Mouse (Mus musculus) right cerebral cortex, postnatal 14 days (tissue): Measurements from ENCODE around the gene Mmachc.
A peak's percentile ranks its signal among the peaks of the same experiment; 100 is the strongest.
"Not testable (repeated sequence)": the region's sequence is repeated elsewhere in the genome, so short reads cannot be mapped to it uniquely, and the experiment has no call there.

Experiments
- DNase-seq: peaks from one replicate; pipeline ENCODE4 v3.0.0; 2022

The Mmachc gene

GRCm38 (mm10) chr4:116689309-116689876 lies 18.8 kb downstream of the Mmachc start:
- DNase-seq, result no peak

GRCm38 (mm10) chr4:116687041-116687440 lies 21.2 kb downstream of the Mmachc start:
- no peak for DNase-seq

- peak; percentile 91 for DNase-seq
Observed at GRCm38 (mm10) chr4:116685402-116686061, 22.7 kb downstream of the Mmachc start, which contains the start of gene Prdx1. Gene Prdx1, plus strand, starts transcription at chr4:116685544.

GRCm38 (mm10) chr4:116684665-116685064 lies 23.5 kb downstream of the Mmachc start:
- DNase-seq, result no peak

GRCm38 (mm10) chr4:116683957-116684356 lies 24.2 kb downstream of the Mmachc start:
- DNase-seq, result no peak

- not testable (repeated sequence) for DNase-seq
Observed at GRCm38 (mm10) chr4:116680521-116680920, 27.7 kb downstream of the Mmachc start.

DNA sequence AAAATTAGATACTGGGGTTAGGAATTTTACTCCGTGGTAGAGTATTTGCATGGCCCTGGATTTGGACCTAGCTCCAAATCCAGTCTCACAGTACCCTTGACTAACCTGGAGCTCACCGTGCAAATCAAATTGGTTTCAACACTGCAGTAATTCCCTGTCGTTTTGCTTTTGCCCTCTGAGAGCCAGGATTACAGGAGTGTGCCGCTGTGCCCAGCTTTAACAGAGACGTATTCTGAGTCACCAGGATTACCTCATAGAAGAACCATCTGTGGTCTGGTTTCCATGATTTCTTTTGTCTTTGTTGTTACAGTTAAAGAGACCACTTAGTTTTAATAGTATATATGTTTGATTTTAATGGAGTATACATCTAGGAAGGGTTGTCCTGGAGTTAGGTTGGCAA lies 29.1 kb downstream of the Mmachc start:
- DNase-seq, result no peak

DNA sequence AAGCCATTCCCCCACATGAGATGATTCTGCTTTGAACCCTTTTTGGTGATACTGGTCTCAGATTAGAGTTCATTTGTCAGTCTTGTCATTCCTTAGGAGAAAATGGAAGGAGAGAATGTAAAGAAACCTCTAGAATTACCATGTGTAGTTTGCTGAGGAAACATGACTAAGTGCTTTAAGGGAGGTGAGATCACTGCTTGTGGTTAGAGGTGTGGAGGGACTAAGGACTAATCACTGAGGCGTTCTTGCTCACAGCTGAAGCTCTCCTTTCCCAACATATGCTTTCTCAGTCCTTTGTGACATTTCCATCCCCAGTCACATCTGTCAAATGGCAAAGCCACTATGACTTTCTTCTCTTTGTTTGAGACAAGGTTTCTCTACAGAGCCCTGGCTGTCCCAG lies 30.4 kb downstream of the Mmachc start:
- no peak for DNase-seq

DNA sequence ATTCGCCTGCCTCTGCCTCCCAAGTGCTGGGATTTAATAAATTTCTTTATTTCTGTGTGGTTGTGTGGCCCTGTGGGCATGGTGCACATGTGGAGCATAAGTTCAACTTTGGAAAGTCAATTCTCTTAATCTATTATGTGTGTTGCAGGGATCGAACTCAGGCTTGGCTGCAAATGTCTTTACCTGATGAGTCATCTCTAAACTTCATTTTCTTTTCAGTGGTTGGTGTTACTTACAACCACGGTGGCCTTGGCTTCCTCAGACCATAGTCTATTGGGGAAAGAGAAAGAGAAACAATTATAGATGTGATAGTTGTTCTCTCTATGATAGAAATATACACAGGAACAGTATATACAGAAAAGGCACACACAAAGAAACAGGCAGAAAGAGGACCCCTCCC lies 32.2 kb downstream of the Mmachc start:
- no peak for DNase-seq

DNA sequence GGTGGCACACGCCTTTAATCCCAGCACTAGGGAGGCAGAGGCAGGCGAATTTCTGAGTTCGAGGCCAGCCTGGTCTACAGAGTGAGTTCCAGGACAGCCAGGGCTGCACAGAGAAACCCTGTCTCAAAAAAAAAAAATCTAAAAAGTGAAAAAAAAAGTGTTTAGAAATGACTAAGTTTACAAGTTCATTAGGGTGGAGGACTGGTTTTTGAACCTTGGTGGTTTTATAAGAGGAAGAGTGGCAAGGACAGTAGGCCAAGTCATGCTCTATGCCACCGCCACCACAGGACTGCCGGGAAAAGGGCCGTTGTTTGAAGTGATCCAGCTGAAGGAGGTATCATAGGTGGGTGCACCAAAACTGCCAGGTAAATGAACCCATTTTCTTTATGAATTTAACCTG lies 33.4 kb downstream of the Mmachc start:
- DNase-seq, result not testable (repeated sequence)

- DNase-seq, result no peak
Observed at GRCm38 (mm10) chr4:116672785-116673184, 35.4 kb downstream of the Mmachc start.

DNA sequence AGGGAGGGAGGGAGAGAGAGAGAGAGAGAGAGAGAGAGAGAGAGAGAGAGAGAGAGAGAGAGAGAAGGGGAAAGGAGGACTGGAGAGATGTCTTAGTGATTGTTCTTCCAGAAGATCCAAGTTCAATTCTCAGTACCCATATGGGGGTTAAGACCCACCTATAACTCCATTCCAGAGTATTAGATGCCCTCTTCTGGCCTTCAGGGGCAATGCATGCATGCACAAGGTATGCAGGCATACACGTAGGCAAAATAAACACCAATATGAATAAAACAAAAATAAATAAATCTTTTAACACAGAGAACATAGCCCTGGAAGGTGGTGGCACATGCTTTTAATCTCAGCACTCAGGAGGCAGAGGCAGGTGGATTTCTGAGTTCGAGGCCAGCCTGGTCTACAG lies 38.9 kb downstream of the Mmachc start:
- no peak for DNase-seq

GRCm38 (mm10) chr4:116668145-116668544 lies 40.1 kb downstream of the Mmachc start:
- no peak for DNase-seq

- DNase-seq, result no peak
Observed at GRCm38 (mm10) chr4:116666625-116667024, 41.6 kb downstream of the Mmachc start.

DNA sequence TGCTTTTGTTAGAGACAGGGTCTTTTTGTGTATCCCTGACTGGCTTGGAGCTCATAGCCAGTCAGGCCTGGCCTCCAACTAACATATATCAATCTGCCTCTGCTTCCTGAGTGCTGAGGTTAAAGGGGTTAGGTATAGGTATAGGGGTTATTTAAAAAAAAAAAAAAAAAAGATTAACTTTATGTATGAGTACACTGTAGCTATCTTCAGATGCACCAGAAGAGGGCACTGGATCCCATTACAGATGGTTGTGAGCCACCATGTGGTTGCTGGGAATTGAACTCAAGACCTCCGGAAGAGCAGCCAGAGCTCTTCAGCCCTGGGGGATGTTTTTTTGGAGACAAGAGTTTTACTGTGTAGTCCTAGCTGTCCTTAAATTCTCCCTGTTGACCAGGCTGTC lies 46.2 kb downstream of the Mmachc start:
- DNase-seq, result no peak

DNA sequence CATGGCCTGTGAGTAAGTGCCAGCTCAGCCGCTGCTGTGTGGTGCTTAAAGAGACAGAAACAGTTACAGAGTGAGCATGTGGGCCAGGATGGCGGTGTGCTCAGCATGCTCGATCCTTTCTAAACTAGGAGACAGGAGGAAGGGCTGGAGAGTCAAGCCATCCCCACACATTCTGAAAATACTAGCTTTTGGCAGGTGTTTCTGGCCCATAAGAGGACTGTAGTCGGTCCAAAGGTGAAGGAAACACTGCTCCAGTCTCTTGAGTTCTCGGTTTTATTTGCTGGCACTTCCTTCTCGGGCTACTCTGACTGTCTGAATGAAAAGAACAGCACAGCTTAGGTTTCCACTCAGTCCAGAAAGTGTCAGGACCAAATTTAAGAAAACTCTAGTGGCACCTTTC lies 47.4 kb downstream of the Mmachc start:
- DNase-seq, result no peak

DNA sequence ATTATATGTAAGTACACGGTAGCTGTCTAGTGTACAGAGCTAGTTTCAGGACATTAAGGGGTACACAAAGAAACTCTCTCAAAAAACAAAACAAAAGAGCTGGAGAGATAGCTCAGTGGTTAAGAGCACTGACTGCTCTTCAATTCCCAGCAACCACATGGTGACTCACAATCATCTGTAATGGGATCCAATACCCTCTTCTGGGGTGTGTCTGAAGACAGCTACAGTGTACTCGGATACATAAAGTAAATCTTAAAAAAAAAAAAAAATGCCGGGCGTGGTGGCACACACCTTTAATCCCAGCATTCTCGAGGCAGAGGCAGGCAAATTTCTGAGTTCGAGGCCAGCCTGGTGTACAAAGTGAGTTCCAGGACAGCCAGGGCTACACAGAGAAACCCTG lies 48.3 kb downstream of the Mmachc start:
- DNase-seq, result not testable (repeated sequence)

GRCm38 (mm10) chr4:116659474-116659873 lies 48.7 kb downstream of the Mmachc start:
- no peak for DNase-seq

GRCm38 (mm10) chr4:116657971-116658370 lies 50.2 kb downstream of the Mmachc start:
- no peak for DNase-seq

GRCm38 (mm10) chr4:116655658-116656057 lies 52.5 kb downstream of the Mmachc start:
- no peak for DNase-seq

DNA sequence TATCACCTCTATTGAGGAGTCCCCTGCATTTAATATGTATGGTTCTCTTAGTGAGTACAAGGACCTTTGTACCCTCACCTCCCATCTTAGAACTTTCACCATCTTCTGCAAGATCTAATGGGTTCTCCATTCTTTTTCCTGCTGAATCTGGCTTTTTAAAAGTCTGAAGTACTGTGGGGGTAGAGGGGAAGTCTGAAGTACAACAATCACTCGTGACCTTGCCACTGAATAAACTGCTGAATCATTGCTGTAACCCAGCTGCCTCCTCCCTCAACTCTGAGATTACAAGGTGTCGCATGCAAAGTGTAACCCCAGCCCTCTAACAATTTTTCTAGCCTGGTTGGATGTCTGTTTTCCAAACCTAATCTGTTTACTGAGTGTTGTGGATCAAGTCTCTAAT lies 53.1 kb downstream of the Mmachc start:
- DNase-seq, result no peak

DNA sequence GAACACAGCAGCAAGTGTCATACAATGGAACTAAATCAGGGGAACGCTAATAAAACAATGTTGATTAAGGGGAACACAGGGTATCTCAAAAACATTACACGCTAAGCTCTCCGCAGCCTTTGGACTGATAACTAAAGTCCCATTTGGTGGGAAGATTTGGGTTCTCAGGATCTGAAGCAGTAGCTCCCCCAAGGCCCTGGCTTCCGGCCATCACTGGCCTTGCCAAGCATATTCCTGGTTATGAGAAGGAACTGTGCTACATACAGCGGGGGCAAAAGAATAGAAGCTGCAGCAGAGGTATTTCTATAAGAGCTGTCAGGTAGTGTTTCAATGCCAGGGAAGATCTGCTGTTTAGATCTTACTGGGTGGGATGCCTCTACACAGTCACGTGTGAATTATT lies 55.0 kb downstream of the Mmachc start:
- no peak for DNase-seq
